Mouse (Mus musculus): ENCODE measurements at regions not wholly inside any gene's neighbourhood (a gene's known extent, or its start where the extent isn't known, plus 50 kb on each side); places are given as distances from the start of the nearest gene placed in this dataset.

DNA sequence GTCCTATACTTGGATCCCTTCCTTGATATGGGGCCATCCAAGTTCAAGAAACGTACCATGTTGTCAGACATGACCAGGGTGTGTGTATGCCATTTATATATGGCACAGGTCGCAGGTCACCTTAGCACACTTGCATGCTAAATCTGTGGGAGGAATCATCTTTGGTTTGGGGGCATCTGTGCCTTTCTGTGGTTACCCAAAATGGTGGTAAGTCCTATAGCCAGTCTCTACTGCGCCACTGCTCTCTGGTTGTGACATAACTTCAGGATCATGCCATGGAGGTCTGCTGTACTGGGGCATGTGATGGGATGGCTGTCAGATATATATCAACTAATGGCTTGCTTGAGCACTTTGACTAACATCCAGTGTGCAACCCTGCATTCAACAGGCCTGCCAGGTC, 112.9 kb upstream of the Rtl1 start:
- peaks cover 67% of the 10 kb centered on the region for H3K9me3 ChIP-seq (ENCODE audit: control insufficient read depth, low read length)
- no peaks in the 10 kb centered on the region for H3K27me3 ChIP-seq (ENCODE audit: control insufficient read depth)
- TF ChIP-seq TAL1 (IDR thresholded peaks at IDR 0.05; ENCODE audit: low read length), result no peak
- TF ChIP-seq GATA1 (IDR thresholded peaks at IDR 0.05; ENCODE audit: low read length), result no peak
- no peaks in the 10 kb centered on the region; the same call in 1 of the 2 replicates for H3K36me3 ChIP-seq (ENCODE audit: control insufficient read depth)
- no peak overlapping the region for H3K4me3 ChIP-seq (replicated peaks)
- H3K4me1 ChIP-seq (ENCODE audit: control insufficient read depth), result no peaks in the 10 kb centered on the region

DNA sequence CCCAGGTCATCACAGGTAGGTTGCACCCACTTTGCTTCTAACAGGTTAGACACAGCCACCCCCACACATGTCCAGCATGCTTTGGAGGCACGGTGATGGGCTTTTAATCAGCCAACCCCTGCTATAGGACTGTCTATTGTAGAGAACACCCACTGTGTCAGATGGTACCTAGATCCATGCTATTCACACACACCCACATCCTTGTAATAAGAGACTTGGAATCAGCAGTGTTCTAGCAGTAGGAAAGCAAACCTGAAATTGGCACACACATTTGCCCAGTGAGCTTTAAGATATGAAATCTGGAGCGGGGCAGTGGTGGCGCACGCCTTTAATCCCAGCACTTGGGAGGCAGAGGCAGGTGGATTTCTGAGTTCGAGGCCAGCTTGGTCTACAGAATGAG, 113.9 kb upstream of the Rtl1 start:
- H3K4me3 ChIP-seq (replicated peaks), result no peak overlapping the region
- no peaks in the 10 kb centered on the region for H3K4me1 ChIP-seq (ENCODE audit: control insufficient read depth)
- no peaks in the 10 kb centered on the region for H3K27me3 ChIP-seq (ENCODE audit: control insufficient read depth)
- TF ChIP-seq TAL1 (IDR thresholded peaks at IDR 0.05; ENCODE audit: low read length) (no peak), GATA1 (IDR thresholded peaks at IDR 0.05; ENCODE audit: low read length) (no peak)
- peaks cover 67% of the 10 kb centered on the region for H3K9me3 ChIP-seq (ENCODE audit: control insufficient read depth, low read length)
- no peaks in the 10 kb centered on the region; the same call in 1 of the 2 replicates for H3K36me3 ChIP-seq (ENCODE audit: control insufficient read depth)

- Histone ChIP-seq H3K36me3 (ENCODE audit: control insufficient read depth) (no peaks in the 10 kb centered on the region; the same call in 1 of the 2 replicates), H3K9me3 (ENCODE audit: control insufficient read depth, low read length) (peaks cover 45% of the 10 kb centered on the region), H3K4me3 (replicated peaks) (no peak overlapping the region), H3K4me1 (ENCODE audit: control insufficient read depth) (no peaks in the 10 kb centered on the region), H3K27me3 (ENCODE audit: control insufficient read depth) (no peaks in the 10 kb centered on the region)
- TF ChIP-seq TAL1 (IDR thresholded peaks at IDR 0.05; ENCODE audit: low read length), result no peak
- no peak for TF ChIP-seq GATA1 (IDR thresholded peaks at IDR 0.05; ENCODE audit: low read length)
Observed at GRCm38 (mm10) chr12:109716991-109717390, 116.9 kb upstream of the Rtl1 start.

DNA sequence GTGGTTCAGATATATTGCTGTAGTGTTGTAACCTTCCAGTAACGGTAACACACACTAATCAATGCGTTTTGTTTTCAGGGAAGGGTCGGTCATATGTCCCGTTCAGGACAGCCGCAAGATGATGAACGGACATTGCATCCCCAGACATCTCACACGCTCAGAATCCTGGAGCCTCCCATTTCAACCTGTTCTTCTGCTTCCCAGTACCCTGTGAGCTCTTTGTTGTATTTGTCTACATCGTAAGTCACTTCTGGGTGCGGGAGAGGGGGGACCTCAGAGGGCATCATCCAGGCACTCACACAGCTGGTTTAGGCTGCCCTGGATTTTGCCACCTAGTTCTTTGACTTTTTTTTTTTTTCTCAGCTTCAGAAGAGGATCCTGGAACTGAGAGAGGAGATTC, 117.9 kb upstream of the Rtl1 start:
- no peak overlapping the region for H3K4me3 ChIP-seq (replicated peaks)
- H3K9me3 ChIP-seq (ENCODE audit: control insufficient read depth, low read length), result peaks cover 34% of the 10 kb centered on the region
- no peaks in the 10 kb centered on the region for H3K27me3 ChIP-seq (ENCODE audit: control insufficient read depth)
- no peaks in the 10 kb centered on the region for H3K4me1 ChIP-seq (ENCODE audit: control insufficient read depth)
- TF ChIP-seq GATA1 (IDR thresholded peaks at IDR 0.05; ENCODE audit: low read length), result no peak
- TF ChIP-seq TAL1 (IDR thresholded peaks at IDR 0.05; ENCODE audit: low read length), result no peak
- H3K36me3 ChIP-seq (ENCODE audit: control insufficient read depth), result no peaks in the 10 kb centered on the region; the same call in 1 of the 2 replicates

DNA sequence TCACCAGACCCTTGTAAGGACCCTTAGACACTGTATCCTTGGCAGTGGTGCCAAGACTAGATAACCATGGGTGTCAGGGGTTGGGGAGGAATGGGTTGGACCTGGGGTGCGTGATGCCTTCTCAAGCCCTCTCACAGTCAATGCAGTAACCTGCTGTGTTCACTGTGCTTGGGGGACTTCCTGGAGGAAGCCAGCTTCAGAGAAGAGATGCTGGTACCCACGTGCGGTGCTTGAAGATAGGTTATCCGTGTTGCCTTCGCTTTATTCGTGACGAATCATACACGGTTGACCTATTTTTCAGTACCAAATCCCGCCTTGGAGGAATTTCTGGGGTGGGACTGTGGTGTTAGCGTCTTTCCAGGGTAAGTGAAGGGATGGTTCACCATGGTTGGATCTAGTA, 138.1 kb upstream of the Rtl1 start:
- H3K4me3 ChIP-seq (replicated peaks), result no peak overlapping the region
- H3K27me3 ChIP-seq (ENCODE audit: control insufficient read depth), result no peaks in the 10 kb centered on the region
- H3K9me3 ChIP-seq (ENCODE audit: control insufficient read depth, low read length), result peaks cover 30% of the 10 kb centered on the region
- TF ChIP-seq GATA1 (IDR thresholded peaks at IDR 0.05; ENCODE audit: low read length) (no peak), TAL1 (IDR thresholded peaks at IDR 0.05; ENCODE audit: low read length) (no peak)
- H3K36me3 ChIP-seq (ENCODE audit: control insufficient read depth), result no peaks in the 10 kb centered on the region; the same call in 1 of the 2 replicates
- H3K4me1 ChIP-seq (ENCODE audit: control insufficient read depth), result no peaks in the 10 kb centered on the region

- Histone ChIP-seq H3K36me3 (ENCODE audit: control insufficient read depth) (peaks cover 3% of the 10 kb centered on the region; the same call in 1 of the 2 replicates), H3K9me3 (ENCODE audit: control insufficient read depth, low read length) (peaks cover 30% of the 10 kb centered on the region), H3K4me1 (ENCODE audit: control insufficient read depth) (no peaks in the 10 kb centered on the region), H3K27me3 (ENCODE audit: control insufficient read depth) (no peaks in the 10 kb centered on the region), H3K4me3 (replicated peaks) (no peak overlapping the region)
- TF ChIP-seq TAL1 (IDR thresholded peaks at IDR 0.05; ENCODE audit: low read length), result no peak
- no peak for TF ChIP-seq GATA1 (IDR thresholded peaks at IDR 0.05; ENCODE audit: low read length)
Observed at GRCm38 (mm10) chr12:109738911-109739310, 138.8 kb upstream of the Rtl1 start.

DNA sequence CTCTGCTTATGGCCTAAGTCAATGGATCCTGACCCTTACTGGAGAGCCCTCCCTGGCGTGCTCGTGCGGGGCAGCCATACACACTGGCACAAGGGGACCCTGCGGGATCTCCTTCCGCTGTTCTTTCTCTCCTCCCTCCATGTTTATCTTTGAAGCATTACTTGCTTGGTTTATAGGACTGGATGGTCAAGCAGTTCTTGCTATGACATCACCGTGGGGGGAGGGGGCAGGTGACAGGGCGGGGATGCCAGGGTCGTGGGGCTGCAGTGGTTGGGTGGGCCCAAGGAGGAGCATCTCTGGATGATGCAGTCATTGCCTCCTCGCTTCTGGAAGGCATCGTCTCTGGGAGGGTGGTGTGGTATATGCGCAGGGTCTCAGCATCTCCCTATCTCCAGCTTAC, 142.4 kb upstream of the Rtl1 start:
- Histone ChIP-seq H3K4me3 (replicated peaks) (no peak overlapping the region), H3K27me3 (ENCODE audit: control insufficient read depth) (no peaks in the 10 kb centered on the region), H3K4me1 (ENCODE audit: control insufficient read depth) (no peaks in the 10 kb centered on the region), H3K36me3 (ENCODE audit: control insufficient read depth) (peaks cover 3% of the 10 kb centered on the region; the same call in 1 of the 2 replicates), H3K9me3 (ENCODE audit: control insufficient read depth, low read length) (peaks cover 24% of the 10 kb centered on the region)
- no peak for TF ChIP-seq GATA1 (IDR thresholded peaks at IDR 0.05; ENCODE audit: low read length)

- H3K4me3 ChIP-seq (replicated peaks), result no peak overlapping the region
- H3K9me3 ChIP-seq (ENCODE audit: control insufficient read depth, low read length), result peaks cover 24% of the 10 kb centered on the region
- H3K36me3 ChIP-seq (ENCODE audit: control insufficient read depth), result peaks cover 3% of the 10 kb centered on the region; the same call in 1 of the 2 replicates
- no peaks in the 10 kb centered on the region for H3K4me1 ChIP-seq (ENCODE audit: control insufficient read depth)
- TF ChIP-seq GATA1 (IDR thresholded peaks at IDR 0.05; ENCODE audit: low read length) (no peak), TAL1 (IDR thresholded peaks at IDR 0.05; ENCODE audit: low read length) (no peak)
- no peaks in the 10 kb centered on the region for H3K27me3 ChIP-seq (ENCODE audit: control insufficient read depth)
Observed at GRCm38 (mm10) chr12:109743036-109743650, 143.0 kb upstream of the Rtl1 start.

GRCm38 (mm10) chr12:109744186-109744585, 144.1 kb upstream of the Rtl1 start:
- Histone ChIP-seq H3K9me3 (ENCODE audit: control insufficient read depth, low read length) (peaks cover 24% of the 10 kb centered on the region), H3K36me3 (ENCODE audit: control insufficient read depth) (peaks cover 3% of the 10 kb centered on the region; the same call in 1 of the 2 replicates), H3K27me3 (ENCODE audit: control insufficient read depth) (no peaks in the 10 kb centered on the region)

More at GRCm38 (mm10) chr12:109744186-109744585, 144.1 kb upstream of the Rtl1 start:
- H3K4me1 ChIP-seq (ENCODE audit: control insufficient read depth), result no peaks in the 10 kb centered on the region
- no peak for TF ChIP-seq GATA1 (IDR thresholded peaks at IDR 0.05; ENCODE audit: low read length)
- H3K4me3 ChIP-seq (replicated peaks), result no peak overlapping the region

Data from erythroblast, embryonic 14.5 days (primary cell).